Mouse (Mus musculus) cerebellum, adult 2 months (tissue): ENCODE data around the gene Fnd3c2.
A peak's percentile ranks its signal among the peaks of the same experiment; 100 is the strongest.

ENCODE experiments used
- CTCF ChIP-seq: fragments of 200-500 bp; IDR thresholded peaks from 2 replicates; pipeline ENCODE4 v1.5.1; 2011; ENCODE audit warnings: low read depth, mild to moderate bottlenecking, control low read depth, low read length, moderate library complexity, borderline replicate concordance; ENCODE audit not compliant: insufficient read depth
- POLR2A ChIP-seq: fragments of 200-500 bp; IDR thresholded peaks from 2 replicates; pipeline ENCODE4 v1.6.1; 2011; ENCODE audit warnings: low read length, control low read depth, borderline replicate concordance; ENCODE audit not compliant: insufficient read depth

GRCm38 (mm10) chrX:106219171-106220032 lies 35.8 kb downstream of the Fnd3c2 start:
- no peak for TF ChIP-seq CTCF
- peak; percentile 54; the same call in 1 of the 2 replicates for TF ChIP-seq POLR2A
